Mouse (Mus musculus) spleen, adult 2 months (tissue): ENCODE data around the gene Tubgcp2. TPM values are rescaled to one million over a fixed set of nuclear protein-coding genes. Genes with fewer than 3 reads are reported as not detected.

Source experiments
- DNase-seq, 2 experiments: peaks; one replicate each; pipeline versions ENCODE4 v3.0.0 to v3.0.0-alpha.2; 2012 to 2021; ENCODE audit warnings: low spot score in 2 of 2, low read depth in 1 of 2
- H3K27ac ChIP-seq: fragments of 200-500 bp; 2 replicates; pipeline ENCODE4 v1.5.1; 2012; ENCODE audit warnings: low read length, inconsistent platforms; ENCODE audit not compliant: insufficient read depth
- H3K27me3 ChIP-seq: fragments of 200-500 bp; 2 replicates; pipeline ENCODE4 v1.6.1; 2012; ENCODE audit warnings: mild to moderate bottlenecking, moderate library complexity, low read length, inconsistent platforms; ENCODE audit not compliant: control insufficient read depth, insufficient read depth
- H3K36me3 ChIP-seq: fragments of 200-500 bp; 2 replicates; pipeline ENCODE4 v1.6.1; 2012; ENCODE audit warnings: mild to moderate bottlenecking, low read length, inconsistent platforms; ENCODE audit not compliant: control insufficient read depth, insufficient read depth
- H3K4me1 ChIP-seq: fragments of 200-500 bp; 2 replicates; pipeline ENCODE4 v1.6.1; 2011; ENCODE audit warnings: inconsistent platforms; ENCODE audit not compliant: control insufficient read depth, insufficient read depth, insufficient read length
- H3K4me3 ChIP-seq: fragments of 200-500 bp; 2 replicates; pipeline ENCODE4 v1.5.1; 2011; ENCODE audit warnings: mild to moderate bottlenecking, inconsistent platforms; ENCODE audit not compliant: insufficient read depth, insufficient read length; ENCODE audit errors: extremely low read depth
- CTCF ChIP-seq: fragments of 200-500 bp; IDR thresholded peaks from 2 replicates; pipeline ENCODE4 v1.5.1; 2011; ENCODE audit warnings: mild to moderate bottlenecking, inconsistent platforms; ENCODE audit not compliant: insufficient read depth, insufficient read length, insufficient replicate concordance; ENCODE audit errors: extremely low read depth
- POLR2A ChIP-seq: fragments of 200-500 bp; IDR thresholded peaks from 2 replicates; pipeline ENCODE4 v1.6.1; 2011; ENCODE audit warnings: low read depth, low read length, inconsistent platforms
- WGBS: fragments of 180-500 bp; shearing (Covaris S2); methylation state at CpG from one replicate; pipeline ENCODE4 v1.1.7; 2018; 5-methylcytosine and 5-hydroxymethylcytosine counted together
- polyA plus RNA-seq: library from polyadenylated mRNA; depleted of rRNA; stranded (reverse); fragments of >200 nt; gene quantifications from 2 replicates; pipeline ENCODE4 v1.2.3, GENCODE M21; 2012

The Tubgcp2 gene
- polyA plus RNA-seq, 1 experiment, result 16.3 TPM

GRCm38 (mm10) chr7:139994676-139995075 is 41.8 kb downstream of the Tubgcp2 start:
- TF ChIP-seq POLR2A (no peak), CTCF (peak; percentile 65; the same call in 1 of the 2 replicates)
- Histone ChIP-seq H3K36me3 (peaks cover 14% of the 10 kb centered on the region), H3K27ac (no peak overlapping the region), H3K4me3 (no peak overlapping the region), H3K4me1 (no peaks in the 10 kb centered on the region), H3K27me3 (no peaks in the 10 kb centered on the region)
- 40% methylated on average over 3 of the region's 3 CpGs for WGBS
- DNase-seq, result peak; percentile 32 to 45

- H3K27ac ChIP-seq, result no peak overlapping the region
- TF ChIP-seq CTCF (no peak), POLR2A (no peak)
- peaks cover 13% of the 10 kb centered on the region for H3K36me3 ChIP-seq
Observed at GRCm38 (mm10) chr7:139994202-139994601, 42.3 kb downstream of the Tubgcp2 start.

GRCm38 (mm10) chr7:139993532-139993931 is 42.9 kb downstream of the Tubgcp2 start:
- Histone ChIP-seq H3K4me1 (no peaks in the 10 kb centered on the region), H3K27ac (no peak overlapping the region), H3K27me3 (no peaks in the 10 kb centered on the region), H3K36me3 (peaks cover 9% of the 10 kb centered on the region), H3K4me3 (no peak overlapping the region)
- TF ChIP-seq POLR2A (no peak), CTCF (no peak)
- 88% methylated on average over 6 of the region's 6 CpGs for WGBS
- no peak for DNase-seq

More at GRCm38 (mm10) chr7:139994202-139994601, 42.3 kb downstream of the Tubgcp2 start:
- WGBS, result 87% methylated on average over 4 of the region's 4 CpGs
- Histone ChIP-seq H3K27me3 (no peaks in the 10 kb centered on the region), H3K4me1 (no peaks in the 10 kb centered on the region), H3K4me3 (no peak overlapping the region)
- DNase-seq, result no peak

- H3K27ac ChIP-seq, result no peak within 1 kb of the TSS
- no peaks in the 10 kb centered on the region for H3K27me3 ChIP-seq
- WGBS, result 41% methylated on average over 7 of the region's 7 CpGs
- H3K36me3 ChIP-seq, result peaks cover 5% of the 10 kb centered on the region; the same call in 1 of the 2 replicates
- TF ChIP-seq CTCF, result no peak
- peak in 1 of 2 experiments; percentile 31 for DNase-seq
- H3K4me3 ChIP-seq, result peak within 1 kb of the TSS; percentile 14; the same call in 1 of the 2 replicates
- H3K4me1 ChIP-seq, result no peaks in the 10 kb centered on the region
Observed at GRCm38 (mm10) chr7:139992406-139992805, 44.1 kb downstream of the Tubgcp2 start, which contains the start of gene Adam8. Adam8 (minus strand) TSS chr7:139992562.

GRCm38 (mm10) chr7:139990864-139991394 is 45.5 kb downstream of the Tubgcp2 start:
- DNase-seq, result no peak
- Histone ChIP-seq H3K27ac (no peak overlapping the region), H3K4me1 (no peaks in the 10 kb centered on the region), H3K27me3 (no peaks in the 10 kb centered on the region), H3K4me3 (peak overlapping the region; percentile 14; the same call in 1 of the 2 replicates), H3K36me3 (no peaks in the 10 kb centered on the region)
- no peak for TF ChIP-seq CTCF
- TF ChIP-seq POLR2A, result no peak
- WGBS, result 52% methylated on average over 8 of the region's 8 CpGs

GRCm38 (mm10) chr7:139988272-139988671 is 48.2 kb downstream of the Tubgcp2 start:
- Histone ChIP-seq H3K36me3 (no peaks in the 10 kb centered on the region), H3K4me1 (no peaks in the 10 kb centered on the region), H3K27ac (no peak overlapping the region), H3K27me3 (no peaks in the 10 kb centered on the region), H3K4me3 (no peak overlapping the region)
- no peak for DNase-seq
- 83% methylated on average over 9 of the region's 9 CpGs for WGBS
- no peak for TF ChIP-seq POLR2A
- no peak for TF ChIP-seq CTCF

GRCm38 (mm10) chr7:139984505-139984904 is 52.0 kb downstream of the Tubgcp2 start:
- Histone ChIP-seq H3K4me3 (no peak overlapping the region), H3K27ac (no peak overlapping the region), H3K27me3 (no peaks in the 10 kb centered on the region), H3K36me3 (no peaks in the 10 kb centered on the region), H3K4me1 (no peaks in the 10 kb centered on the region)
- 85% methylated on average over 11 of the region's 11 CpGs for WGBS
- no peak for TF ChIP-seq POLR2A
- no peak for TF ChIP-seq CTCF
- no peak for DNase-seq
